Mouse (Mus musculus): ENCODE data around the gene Lhfp.

GRCm38 (mm10) chr3:53161963-53162362 lies 120.6 kb downstream of the Lhfp start:
- TF ChIP-seq CTCF (IDR thresholded peaks at IDR 0.05) (no peak), POLR2A (IDR thresholded peaks at IDR 0.05; ENCODE audit: insufficient read depth, low read depth, low read length) (no peak), EP300 (IDR thresholded peaks at IDR 0.05; ENCODE audit: insufficient read depth, low read depth, low read length) (no peak)
